Comparison of ENCODE assay signal across 15 mouse cellular contexts in genomic region chr2:128188461-128188860, GRCm38 (mm10).
DNase-seq lines count a peak whose midpoint lies in the region.
"Had no signal": no experiment of that assay in that cellular context is flagged by ENCODE, and none has a peak within 500 bp of the region (broad histone marks: within the 10 kb centered on the region; RNA-seq: fewer than 3 reads in every experiment).

No protein-coding gene starts in this region.

- peak; percentile 65 for DNase-seq in adrenal gland, adult 2 months
- DNase-seq in adrenal gland, adult 18-20 months (ENCODE audit: low spot score in 2 of 2), result no peak
- peak; percentile 33 for DNase-seq in adrenal gland, postnatal 25 days
- no peak for DNase-seq in adrenal gland, postnatal 4 days (ENCODE audit: low spot score in 2 of 2)
- peak; percentile 52 for DNase-seq in 416B (ENCODE audit: low read depth)
- peak; percentile 55 to 61 for DNase-seq in adrenal gland, postnatal 36 days
- no peak for DNase-seq in lung, adult 18-20 months
- DNase-seq: B cell, adult 2 months; cerebellum, adult 11 months; cerebellum, adult 18-20 months; cerebellum, adult 8-10 months; cerebellum, adult 9-11 months; cerebellum, postnatal 14 days; cerebellum, postnatal 36 days; embryo, embryonic 11 days had no signal

Comparison
In these comparisons a context has a peak if more than half of its experiments do, and no peak if none do; other contexts are left out.
1. DNase-seq: peak in adrenal gland, adult 2 months (single experiment), adrenal gland, postnatal 25 days (single experiment), 416B (single experiment) and adrenal gland, postnatal 36 days (2 of 2); none in adrenal gland, adult 18-20 months (0 of 2), adrenal gland, postnatal 4 days (0 of 2) and lung, adult 18-20 months (0 of 2).